Mouse (Mus musculus) liver (tissue): ENCODE results near the gene Polq.
"Not testable (repeated sequence)": the region's sequence is repeated elsewhere in the genome, so short reads cannot be mapped to it uniquely, and the experiment has no call there.

Experiments used
- DNase-seq: peaks from one replicate; pipeline ENCODE4 v3.0.0-alpha.2; 2020; ENCODE audit warnings: mixed read lengths

The Polq gene

GRCm38 (mm10) chr16:37109285-37109684 is 97.7 kb downstream of the Polq start:
- DNase-seq: peak; percentile 11

- not testable (repeated sequence) for DNase-seq
Measured at GRCm38 (mm10) chr16:37125190-37125589, 113.6 kb downstream of the Polq start.
